Mouse (Mus musculus) stomach, postnatal 0 days (tissue): ENCODE data around the gene Msh3. TPM values are rescaled to one million over a fixed set of nuclear protein-coding genes. Genes with fewer than 3 reads are reported as not detected.

Experiments used
- ATAC-seq: fragments of 200-750 bp; cut with Nextera tagmentation; 2 replicates; pipeline ENCODE4 v1.8.0; 2017; ENCODE audit not compliant: low FRiP score, low TSS enrichment
- DNase-seq: peaks from one replicate; pipeline ENCODE4 v3.0.0-alpha.2; 2016; ENCODE audit warnings: low spot score
- H3K27ac ChIP-seq: fragments of 300-500 bp; sonication (generic); replicated peaks from 2 replicates; pipeline ENCODE4 v1.5.1; 2014; ENCODE audit warnings: mild to moderate bottlenecking, control low read depth
- H3K27me3 ChIP-seq: fragments of 300-500 bp; sonication (generic); 2 replicates; pipeline ENCODE4 v1.6.1; 2014; ENCODE audit warnings: low read length; ENCODE audit not compliant: control insufficient read depth, insufficient read depth
- H3K36me3 ChIP-seq: fragments of 300-500 bp; sonication (generic); 2 replicates; pipeline ENCODE4 v1.6.1; 2014; ENCODE audit warnings: low read length, mixed read lengths; ENCODE audit not compliant: control insufficient read depth, insufficient read depth
- H3K4me1 ChIP-seq: fragments of 300-500 bp; sonication (generic); replicated peaks from 2 replicates; pipeline ENCODE4 v1.6.1; 2014; ENCODE audit warnings: antibody characterized with exemption; ENCODE audit not compliant: control insufficient read depth, insufficient read depth
- H3K4me2 ChIP-seq: fragments of 300-500 bp; sonication (generic); replicated peaks from 2 replicates; pipeline ENCODE4 v1.6.1; 2014; ENCODE audit warnings: low read depth, mild to moderate bottlenecking, control low read depth, moderate library complexity
- H3K4me3 ChIP-seq: fragments of 300-500 bp; sonication (generic); 2 replicates; pipeline ENCODE4 v1.5.1; 2014; ENCODE audit warnings: low read depth, low read length, control low read depth
- H3K9ac ChIP-seq: fragments of 300-500 bp; sonication (generic); 2 replicates; pipeline ENCODE4 v1.6.1; 2014; ENCODE audit warnings: mild to moderate bottlenecking, low read length, control low read depth, mixed read lengths
- H3K9me3 ChIP-seq: fragments of 300-500 bp; sonication (generic); 2 replicates; pipeline ENCODE4 v1.6.1; 2016; ENCODE audit warnings: low read length; ENCODE audit not compliant: control insufficient read depth
- CTCF ChIP-seq: IDR thresholded peaks from 2 replicates; pipeline ENCODE4 v1.5.1; 2016; ENCODE audit warnings: antibody characterized with exemption, low read depth, mild to moderate bottlenecking, moderate library complexity
- EP300 ChIP-seq: optimal IDR thresholded peaks from 2 replicates; pipeline ENCODE3; 2016; ENCODE audit warnings: antibody characterized with exemption
- WGBS: fragments of 180-500 bp; shearing (Covaris S2); extraction: QIAGEN DNeasy Blood & Tissue Kit; methylation state at CpG from one replicate; pipeline ENCODE4 v1.1.7; 2014; 5-methylcytosine and 5-hydroxymethylcytosine counted together
- polyA plus RNA-seq: library from polyadenylated mRNA; unstranded; fragments of >200 nt; fragmentation: Nextera tagmentation; extraction: Ambion mirVana; gene quantifications from 2 replicates; pipeline ENCODE4 v1.2.1, GENCODE M21; 2015

Msh3 gene
- polyA plus RNA-seq, 1 experiment from 2014 or later = 8.3 TPM

- DNase-seq (no peak), ATAC-seq (peak; percentile 81)
- Histone ChIP-seq H3K4me2 (no peak overlapping the region), H3K4me3 (no peak overlapping the region), H3K27ac (no peak overlapping the region), H3K27me3 (no peaks in the 10 kb centered on the region), H3K4me1 (no peaks in the 10 kb centered on the region), H3K9ac (no peak overlapping the region), H3K36me3 (0 out of 2 replicates have a peak, but pooled peaks cover 2% of the 10 kb centered on the region), H3K9me3 (no peaks in the 10 kb centered on the region)
- WGBS = 63% methylated on average over 4 of the region's 4 CpGs
- TF ChIP-seq EP300 (no peak), CTCF (no peak)
Measured at GRCm38 (mm10) chr13:92241426-92241825, 113.4 kb downstream of the Msh3 start.

- ATAC-seq = no peak
Measured at GRCm38 (mm10) chr13:92237887-92238286, 116.9 kb downstream of the Msh3 start.

DNA sequence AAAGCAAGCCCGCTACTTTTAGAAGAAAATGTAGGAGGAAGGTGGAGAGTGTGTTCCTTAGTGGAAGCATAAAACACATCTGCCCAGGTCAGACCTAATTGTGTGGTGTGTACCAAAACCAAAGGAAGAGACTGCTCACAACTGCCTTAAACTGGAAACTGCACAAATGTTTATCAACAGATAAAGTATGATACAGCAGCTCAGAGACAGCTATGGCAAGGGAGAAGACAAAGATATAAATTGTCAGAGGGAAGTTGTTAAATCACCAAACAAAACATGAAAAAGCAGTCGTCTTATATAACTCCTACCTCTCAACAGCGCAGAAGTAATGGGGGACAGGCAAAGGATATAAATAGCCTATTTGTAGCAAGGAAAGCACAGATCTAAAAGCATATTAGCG lies 117.8 kb downstream of the Msh3 start:
- Histone ChIP-seq H3K4me1 (no peaks in the 10 kb centered on the region), H3K36me3 (0 out of 2 replicates have a peak, but pooled peaks cover 2% of the 10 kb centered on the region), H3K4me2 (no peak overlapping the region), H3K4me3 (no peak overlapping the region), H3K9ac (no peak overlapping the region), H3K9me3 (no peaks in the 10 kb centered on the region), H3K27ac (no peak overlapping the region), H3K27me3 (no peaks in the 10 kb centered on the region)
- no peak for TF ChIP-seq EP300
- TF ChIP-seq CTCF = no peak
- DNase-seq = no peak
- WGBS = 87% methylated on average over 4 of the region's 4 CpGs
- ATAC-seq = no peak

More at GRCm38 (mm10) chr13:92237887-92238286, 116.9 kb downstream of the Msh3 start:
- WGBS = 87% methylated on average over 3 of the region's 3 CpGs
- Histone ChIP-seq H3K9me3 (no peaks in the 10 kb centered on the region), H3K4me1 (no peaks in the 10 kb centered on the region), H3K4me2 (no peak overlapping the region), H3K36me3 (0 out of 2 replicates have a peak, but pooled peaks cover 2% of the 10 kb centered on the region), H3K4me3 (no peak overlapping the region), H3K9ac (no peak overlapping the region), H3K27me3 (no peaks in the 10 kb centered on the region), H3K27ac (no peak overlapping the region)
- DNase-seq = no peak
- TF ChIP-seq CTCF = no peak
- no peak for TF ChIP-seq EP300

DNA sequence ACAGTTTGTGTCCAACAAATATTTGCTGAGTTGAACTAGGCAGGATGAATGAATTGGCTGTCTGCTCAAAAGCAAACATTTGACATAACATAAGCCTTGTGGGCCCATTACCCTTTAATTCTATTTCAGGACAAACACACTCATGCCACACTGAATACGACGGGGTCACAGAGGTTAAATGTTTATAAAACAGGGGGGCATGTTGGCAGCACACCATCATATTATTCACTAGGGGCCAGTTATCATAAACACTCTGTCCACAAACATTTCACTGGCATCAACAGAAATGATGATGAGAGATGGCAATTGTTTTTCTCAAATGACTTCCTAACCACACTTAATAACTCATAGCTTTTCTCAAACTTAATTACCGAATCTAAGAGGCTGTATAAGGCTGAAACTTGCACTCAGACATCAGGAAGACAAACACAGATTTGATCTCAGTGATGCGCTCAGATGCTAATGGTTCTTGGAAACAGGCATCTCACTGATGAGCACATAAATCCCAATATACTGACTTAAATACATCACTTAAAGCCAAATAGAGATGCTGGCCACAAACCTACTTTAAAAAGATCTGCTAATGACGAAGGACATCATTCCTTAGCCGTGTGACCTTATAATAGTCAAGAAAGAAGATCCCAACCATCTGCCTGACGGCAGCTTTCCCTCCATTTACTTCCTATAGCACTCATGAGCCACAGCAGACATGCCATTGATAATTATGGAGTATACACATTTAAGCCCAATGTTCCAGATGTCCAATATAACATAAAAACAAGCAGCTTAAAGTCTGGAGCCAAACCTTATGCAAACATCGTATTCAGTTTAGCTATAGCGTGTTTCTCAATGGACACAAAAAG lies 122.5 kb downstream of the Msh3 start:
- no peaks in the 10 kb centered on the region for H3K27me3 ChIP-seq
- DNase-seq = no peak
- no peak overlapping the region for H3K4me3 ChIP-seq
- no peak overlapping the region for H3K9ac ChIP-seq
- no peaks in the 10 kb centered on the region for H3K36me3 ChIP-seq
- no peak for ATAC-seq
- TF ChIP-seq CTCF (no peak), EP300 (no peak)
- H3K27ac ChIP-seq = no peak overlapping the region
- 50% methylated on average over 9 of the region's 9 CpGs for WGBS
- H3K9me3 ChIP-seq = no peaks in the 10 kb centered on the region
- H3K4me2 ChIP-seq = no peak overlapping the region
- H3K4me1 ChIP-seq = no peaks in the 10 kb centered on the region

GRCm38 (mm10) chr13:92228037-92228436 lies 126.8 kb downstream of the Msh3 start:
- no peak for ATAC-seq
- TF ChIP-seq EP300 (no peak), CTCF (no peak)
- WGBS = 37% methylated on average over 1 of the region's 1 CpGs
- H3K4me3 ChIP-seq = no peak overlapping the region
- H3K36me3 ChIP-seq = no peaks in the 10 kb centered on the region
- H3K4me2 ChIP-seq = no peak overlapping the region
- no peaks in the 10 kb centered on the region for H3K4me1 ChIP-seq
- H3K27me3 ChIP-seq = no peaks in the 10 kb centered on the region
- DNase-seq = no peak
- no peak overlapping the region for H3K9ac ChIP-seq
- no peaks in the 10 kb centered on the region for H3K9me3 ChIP-seq
- H3K27ac ChIP-seq = no peak overlapping the region

- TF ChIP-seq CTCF (no peak), EP300 (no peak)
- Histone ChIP-seq H3K4me2 (no peak overlapping the region), H3K9ac (no peak overlapping the region), H3K27ac (no peak overlapping the region), H3K4me1 (no peaks in the 10 kb centered on the region), H3K9me3 (no peaks in the 10 kb centered on the region), H3K4me3 (no peak overlapping the region), H3K36me3 (no peaks in the 10 kb centered on the region), H3K27me3 (no peaks in the 10 kb centered on the region)
- ATAC-seq (no peak), DNase-seq (no peak)
- 97% methylated on average over 3 of the region's 3 CpGs for WGBS
Measured at GRCm38 (mm10) chr13:92223567-92223966, 131.2 kb downstream of the Msh3 start.
